Mouse (Mus musculus): ENCODE measurements around the gene Aff4.

DNA sequence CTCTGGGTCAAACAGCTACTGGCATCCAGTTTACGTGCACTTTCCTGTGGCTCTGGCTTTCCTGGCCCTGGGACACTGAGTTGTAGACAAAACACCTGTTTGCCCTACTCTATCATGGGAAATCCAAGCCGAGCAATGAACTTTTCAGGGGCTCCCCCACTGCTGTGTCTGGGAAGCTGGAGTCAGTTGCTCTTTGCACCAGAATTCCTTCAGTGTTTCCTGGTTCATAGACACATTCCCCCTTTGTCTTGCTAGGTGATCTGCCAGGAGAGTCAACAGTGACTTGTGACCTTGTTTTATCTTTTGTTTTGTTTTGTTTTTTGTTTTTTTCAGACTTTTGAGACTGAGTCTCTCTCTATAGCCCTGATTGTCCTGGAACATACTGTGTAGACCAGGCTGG is 100.7 kb downstream of the Aff4 start:
- TF ChIP-seq CTCF (conservative IDR thresholded peaks at IDR 0.05 in 1 of 2, IDR thresholded peaks at IDR 0.05 in 1 of 2; ENCODE audit: low read depth in 2 of 2, low read length in 2 of 2) (no peak), CHD1 (IDR thresholded peaks at IDR 0.05; ENCODE audit: low read depth, low read length) (no peak), POLR2A (IDR thresholded peaks at IDR 0.05; ENCODE audit: low read depth, low read length) (no peak)
